Mouse (Mus musculus) fibroblast of lung, adult 2 months (primary cell): ENCODE measurements at regions not wholly inside any gene's neighbourhood (a gene's known extent, or its start where the extent isn't known, plus 50 kb on each side); places are given as distances from the start of the nearest gene placed in this dataset.

Source experiments
- DNase-seq: peaks from one replicate; pipeline ENCODE4 v3.0.0-alpha.2; 2011; ENCODE audit warnings: low read depth

- DNase-seq, result no peak
Observed at GRCm38 (mm10) chr1:137323035-137323680, 362.9 kb upstream of the Nr5a2 start.

GRCm38 (mm10) chr1:137302757-137303422 is 342.6 kb upstream of the Nr5a2 start:
- DNase-seq, result no peak

- no peak for DNase-seq
Observed at GRCm38 (mm10) chr1:137297780-137298569, 337.7 kb upstream of the Nr5a2 start.

GRCm38 (mm10) chr1:137289456-137289855 is 329.2 kb upstream of the Nr5a2 start:
- no peak for DNase-seq

GRCm38 (mm10) chr1:137283291-137283690 is 323.0 kb upstream of the Nr5a2 start:
- DNase-seq, result no peak

GRCm38 (mm10) chr1:137282457-137282856 is 322.2 kb upstream of the Nr5a2 start:
- DNase-seq, result no peak

- DNase-seq, result no peak
Observed at GRCm38 (mm10) chr1:137280391-137281386, 320.4 kb upstream of the Nr5a2 start.

GRCm38 (mm10) chr1:137279981-137280380 is 319.7 kb upstream of the Nr5a2 start:
- DNase-seq, result no peak

- DNase-seq, result no peak
Observed at GRCm38 (mm10) chr1:137270659-137271612, 310.7 kb upstream of the Nr5a2 start.

- no peak for DNase-seq
Observed at GRCm38 (mm10) chr1:137262806-137263370, 302.6 kb upstream of the Nr5a2 start.

GRCm38 (mm10) chr1:137262121-137262525 is 301.9 kb upstream of the Nr5a2 start:
- no peak for DNase-seq

GRCm38 (mm10) chr1:137256294-137256693 is 296.0 kb upstream of the Nr5a2 start:
- DNase-seq, result no peak

- DNase-seq, result no peak
Observed at GRCm38 (mm10) chr1:137255041-137255440, 294.8 kb upstream of the Nr5a2 start.

- no peak for DNase-seq
Observed at GRCm38 (mm10) chr1:137254634-137255033, 294.4 kb upstream of the Nr5a2 start.

- DNase-seq, result no peak
Observed at GRCm38 (mm10) chr1:137227098-137227485, 266.8 kb upstream of the Nr5a2 start.

- DNase-seq, result no peak
Observed at GRCm38 (mm10) chr1:137226479-137227097, 266.3 kb upstream of the Nr5a2 start.

GRCm38 (mm10) chr1:137225418-137225817 is 265.2 kb upstream of the Nr5a2 start:
- DNase-seq, result peak; percentile 32

GRCm38 (mm10) chr1:137223052-137223451 is 262.8 kb upstream of the Nr5a2 start:
- DNase-seq, result no peak
